Mouse (Mus musculus): ENCODE measurements around the gene 9530077C05Rik. TPM values are rescaled to one million over a fixed set of nuclear protein-coding genes. Genes with fewer than 3 reads are reported as not detected.
"Not testable (repeated sequence)": the region's sequence is repeated elsewhere in the genome, so short reads cannot be mapped to it uniquely, and the experiment has no call there.

The 9530077C05Rik gene
- total and polyA plus RNA-seq, 2 experiments from 2014 or later, result 18.7 to 20.2 TPM

- ATAC-seq (ENCODE audit: low FRiP score) (no peak), DNase-seq (ENCODE audit: low spot score) (no peak)
- no peaks in the 10 kb centered on the region for H3K27me3 ChIP-seq (ENCODE audit: insufficient read depth, low read length)
- no peak for TF ChIP-seq CTCF (IDR thresholded peaks at IDR 0.05)
- H3K4me1 ChIP-seq (ENCODE audit: insufficient read depth, low read length), result no peaks in the 10 kb centered on the region
- WGBS, result 83% methylated on average over 1 of the region's 1 CpGs
- no peaks in the 10 kb centered on the region for H3K9me3 ChIP-seq (ENCODE audit: low read length)
- peaks cover 42% of the 10 kb centered on the region for H3K36me3 ChIP-seq (ENCODE audit: insufficient read depth, low read length)
- no peak overlapping the region for H3K4me3 ChIP-seq (ENCODE audit: low read depth, low read length)
- H3K9ac ChIP-seq (replicated peaks; ENCODE audit: low read length, poor library complexity, severe bottlenecking), result no peak overlapping the region
- no peak overlapping the region for H3K4me2 ChIP-seq (ENCODE audit: low read depth, low read length, poor library complexity, severe bottlenecking)
- H3K27ac ChIP-seq (ENCODE audit: low read depth, low read length), result no peak overlapping the region
These were observed 33.8 kb downstream of the 9530077C05Rik start for GRCm38 (mm10) chr9:22445123-22445522.

GRCm38 (mm10) chr9:22447213-22447612 lies 35.9 kb downstream of the 9530077C05Rik start:
- ATAC-seq (ENCODE audit: low FRiP score) (no peak), DNase-seq (ENCODE audit: low spot score) (no peak)
- 95% methylated on average over 5 of the region's 5 CpGs for WGBS
- Histone ChIP-seq H3K4me2 (ENCODE audit: low read depth, low read length, poor library complexity, severe bottlenecking) (no peak overlapping the region), H3K9me3 (ENCODE audit: low read length) (no peaks in the 10 kb centered on the region), H3K27me3 (ENCODE audit: insufficient read depth, low read length) (no peaks in the 10 kb centered on the region), H3K27ac (ENCODE audit: low read depth, low read length) (no peak overlapping the region), H3K9ac (replicated peaks; ENCODE audit: low read length, poor library complexity, severe bottlenecking) (no peak overlapping the region), H3K4me3 (ENCODE audit: low read depth, low read length) (no peak overlapping the region), H3K36me3 (ENCODE audit: insufficient read depth, low read length) (peaks cover 56% of the 10 kb centered on the region), H3K4me1 (ENCODE audit: insufficient read depth, low read length) (no peaks in the 10 kb centered on the region)
- TF ChIP-seq CTCF (IDR thresholded peaks at IDR 0.05), result no peak

GRCm38 (mm10) chr9:22448420-22448819 lies 37.1 kb downstream of the 9530077C05Rik start:
- 85% methylated on average over 13 of the region's 13 CpGs for WGBS

DNA sequence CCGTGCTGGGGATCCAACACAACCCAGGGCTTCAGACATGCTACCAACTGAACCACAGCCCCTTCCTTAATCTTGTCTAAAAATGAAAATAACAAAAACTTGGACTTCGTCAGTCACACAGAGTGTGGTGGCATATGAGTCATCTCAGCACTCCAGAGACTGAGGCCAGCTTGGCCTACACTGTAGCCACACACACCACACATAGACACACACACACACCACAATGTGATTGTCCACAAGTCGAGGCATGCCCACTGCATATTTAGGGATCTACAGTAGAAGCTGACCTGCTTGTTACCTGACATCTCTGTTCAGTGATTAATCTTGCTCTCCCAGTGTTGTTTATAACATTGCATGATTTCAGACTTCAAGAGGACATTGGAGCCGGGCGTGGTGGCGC lies 37.9 kb downstream of the 9530077C05Rik start:
- TF ChIP-seq CTCF (IDR thresholded peaks at IDR 0.05), result no peak
- no peaks in the 10 kb centered on the region for H3K27me3 ChIP-seq (ENCODE audit: insufficient read depth, low read length)
- no peaks in the 10 kb centered on the region for H3K4me1 ChIP-seq (ENCODE audit: insufficient read depth, low read length)
- H3K4me3 ChIP-seq (ENCODE audit: low read depth, low read length), result no peak overlapping the region
- ATAC-seq (ENCODE audit: low FRiP score) (no peak), DNase-seq (ENCODE audit: low spot score) (no peak)
- H3K36me3 ChIP-seq (ENCODE audit: insufficient read depth, low read length), result peaks cover 68% of the 10 kb centered on the region
- WGBS, result 95% methylated on average over 6 of the region's 6 CpGs
- no peak overlapping the region for H3K4me2 ChIP-seq (ENCODE audit: low read depth, low read length, poor library complexity, severe bottlenecking)
- no peak overlapping the region for H3K27ac ChIP-seq (ENCODE audit: low read depth, low read length)
- no peak overlapping the region for H3K9ac ChIP-seq (replicated peaks; ENCODE audit: low read length, poor library complexity, severe bottlenecking)
- no peaks in the 10 kb centered on the region for H3K9me3 ChIP-seq (ENCODE audit: low read length)

More at GRCm38 (mm10) chr9:22448420-22448819, 37.1 kb downstream of the 9530077C05Rik start:
- no peak overlapping the region for H3K27ac ChIP-seq (ENCODE audit: low read depth, low read length)
- peak; percentile 29; the same call in 1 of the 2 replicates for TF ChIP-seq CTCF (IDR thresholded peaks at IDR 0.05)
- DNase-seq (ENCODE audit: low spot score), result no peak
- H3K4me2 ChIP-seq (ENCODE audit: low read depth, low read length, poor library complexity, severe bottlenecking), result no peak overlapping the region
- no peak overlapping the region for H3K9ac ChIP-seq (replicated peaks; ENCODE audit: low read length, poor library complexity, severe bottlenecking)
- H3K4me3 ChIP-seq (ENCODE audit: low read depth, low read length), result no peak overlapping the region
- H3K4me1 ChIP-seq (ENCODE audit: insufficient read depth, low read length), result no peaks in the 10 kb centered on the region
- ATAC-seq (ENCODE audit: low FRiP score), result no peak
- no peaks in the 10 kb centered on the region for H3K27me3 ChIP-seq (ENCODE audit: insufficient read depth, low read length)
- H3K9me3 ChIP-seq (ENCODE audit: low read length), result no peaks in the 10 kb centered on the region
- peaks cover 65% of the 10 kb centered on the region for H3K36me3 ChIP-seq (ENCODE audit: insufficient read depth, low read length)

DNA sequence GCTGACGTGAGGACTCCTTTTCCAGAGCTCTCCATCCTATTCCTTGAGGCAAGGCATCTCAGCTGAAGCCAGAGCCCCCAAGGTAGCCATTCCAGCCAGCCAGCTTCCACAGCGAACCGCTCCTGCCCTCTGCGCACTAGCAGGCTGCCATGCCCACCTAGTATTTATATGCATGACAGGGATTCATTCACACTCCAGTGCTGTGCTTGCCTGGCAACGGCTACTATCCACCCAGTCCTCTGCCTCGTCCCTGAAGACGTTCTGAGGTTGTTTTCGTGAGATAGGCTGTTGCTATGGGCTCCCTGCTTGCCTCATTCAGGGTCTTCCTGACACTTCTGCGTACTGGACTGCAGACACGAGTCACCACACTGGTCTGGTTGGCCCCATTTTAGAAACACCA lies 41.4 kb downstream of the 9530077C05Rik start:
- Histone ChIP-seq H3K4me2 (ENCODE audit: low read depth, low read length, poor library complexity, severe bottlenecking) (no peak overlapping the region), H3K27ac (ENCODE audit: low read depth, low read length) (no peak overlapping the region), H3K27me3 (ENCODE audit: insufficient read depth, low read length) (no peaks in the 10 kb centered on the region), H3K9me3 (ENCODE audit: low read length) (no peaks in the 10 kb centered on the region), H3K36me3 (ENCODE audit: insufficient read depth, low read length) (peaks cover 77% of the 10 kb centered on the region), H3K4me1 (ENCODE audit: insufficient read depth, low read length) (no peaks in the 10 kb centered on the region), H3K4me3 (ENCODE audit: low read depth, low read length) (no peak overlapping the region), H3K9ac (replicated peaks; ENCODE audit: low read length, poor library complexity, severe bottlenecking) (no peak overlapping the region)
- DNase-seq (ENCODE audit: low spot score) (no peak), ATAC-seq (ENCODE audit: low FRiP score) (no peak)
- TF ChIP-seq CTCF (IDR thresholded peaks at IDR 0.05), result no peak
- 91% methylated on average over 10 of the region's 10 CpGs for WGBS

DNA sequence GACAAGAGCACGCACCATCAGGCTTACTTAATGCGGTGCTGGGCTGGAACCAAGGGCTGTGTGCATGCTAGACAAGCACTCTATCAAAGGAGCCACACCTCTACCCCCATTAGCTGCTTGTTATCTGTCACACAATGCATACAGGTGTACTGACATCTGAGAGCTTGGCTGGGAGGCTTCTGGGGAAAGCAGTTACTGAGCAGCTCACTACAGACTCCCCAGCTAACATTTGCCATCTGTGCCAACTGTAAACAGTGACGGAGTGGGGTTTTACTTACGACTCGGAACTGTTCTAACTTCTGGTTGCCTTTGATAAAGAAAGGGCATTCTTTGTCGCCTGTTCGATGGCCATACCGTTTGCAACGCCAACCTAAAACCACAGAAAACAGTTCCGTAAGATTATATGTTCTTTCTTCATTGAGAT lies 42.2 kb downstream of the 9530077C05Rik start:
- DNase-seq (ENCODE audit: low spot score) (no peak), ATAC-seq (ENCODE audit: low FRiP score) (no peak)
- Histone ChIP-seq H3K4me1 (ENCODE audit: insufficient read depth, low read length) (no peaks in the 10 kb centered on the region), H3K9ac (replicated peaks; ENCODE audit: low read length, poor library complexity, severe bottlenecking) (no peak overlapping the region), H3K9me3 (ENCODE audit: low read length) (no peaks in the 10 kb centered on the region), H3K27ac (ENCODE audit: low read depth, low read length) (no peak overlapping the region), H3K27me3 (ENCODE audit: insufficient read depth, low read length) (no peaks in the 10 kb centered on the region), H3K4me3 (ENCODE audit: low read depth, low read length) (no peak overlapping the region), H3K36me3 (ENCODE audit: insufficient read depth, low read length) (peaks cover 69% of the 10 kb centered on the region), H3K4me2 (ENCODE audit: low read depth, low read length, poor library complexity, severe bottlenecking) (no peak overlapping the region)
- TF ChIP-seq CTCF (IDR thresholded peaks at IDR 0.05), result no peak
- WGBS, result 93% methylated on average over 10 of the region's 10 CpGs

GRCm38 (mm10) chr9:22453990-22454389 lies 42.7 kb downstream of the 9530077C05Rik start, which contains the start of gene Gm17545:
Gm17545 (plus strand) TSS chr9:22454290.
- H3K9ac ChIP-seq (replicated peaks; ENCODE audit: low read length, poor library complexity, severe bottlenecking); H3K4me3 ChIP-seq (ENCODE audit: low read depth, low read length); ATAC-seq (ENCODE audit: low FRiP score); H3K4me1 ChIP-seq (ENCODE audit: insufficient read depth, low read length); H3K4me2 ChIP-seq (ENCODE audit: low read depth, low read length, poor library complexity, severe bottlenecking); H3K27ac ChIP-seq (ENCODE audit: low read depth, low read length); H3K9me3 ChIP-seq (ENCODE audit: low read length); DNase-seq (ENCODE audit: low spot score); H3K27me3 ChIP-seq (ENCODE audit: insufficient read depth, low read length): not testable (repeated sequence)
- WGBS, result 91% methylated on average over 8 of the region's 8 CpGs
- peaks cover 65% of the 10 kb centered on the region for H3K36me3 ChIP-seq (ENCODE audit: insufficient read depth, low read length)
